Mouse (Mus musculus) thymus, postnatal 0 days (tissue): ENCODE results near the gene Ndufab1. TPM values are rescaled to one million over a fixed set of nuclear protein-coding genes. Genes with fewer than 3 reads are reported as not detected.
A peak's percentile ranks its signal among the peaks of the same experiment; 100 is the strongest.

ENCODE experiments used
- DNase-seq: peaks from one replicate; pipeline ENCODE4 v3.0.0-alpha.2; 2015; ENCODE audit warnings: low spot score
- polyA plus RNA-seq: library from polyadenylated mRNA; unstranded; fragments of >200 nt; fragmentation: Nextera tagmentation; extraction: Ambion mirVana; gene quantifications from 2 replicates; pipeline ENCODE4 v1.2.1, GENCODE M21; 2015

Ndufab1 gene
- 641 and 688 TPM in 2 replicates for polyA plus RNA-seq

DNA sequence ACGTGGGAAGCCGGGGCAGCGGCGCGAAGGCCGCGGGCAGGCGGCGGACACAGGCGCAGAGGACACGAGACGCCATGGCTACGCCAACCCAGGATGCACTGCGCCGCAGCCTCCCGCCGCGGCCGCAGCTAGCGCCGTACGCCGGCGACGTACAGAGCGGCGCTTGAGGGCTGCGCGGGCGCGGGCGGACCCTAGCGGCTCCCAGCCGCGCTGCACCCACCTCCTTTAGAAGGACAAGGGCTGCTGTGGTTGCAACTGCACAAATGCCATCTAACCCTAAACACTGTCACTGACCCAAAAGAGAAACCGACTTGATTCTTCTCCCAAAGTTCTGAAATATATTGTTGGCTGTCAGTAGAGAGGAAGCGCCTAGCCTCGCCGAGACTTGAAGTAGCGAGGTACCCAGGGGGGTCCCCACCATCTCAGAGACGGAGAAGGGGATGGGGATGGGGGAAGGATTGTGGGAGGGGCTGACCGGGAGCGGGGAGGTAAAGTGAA lies at the start of gene Ndufab1:
Ndufab1 (minus strand) TSS at position 140 of the 498 bp plus-strand sequence.
- peak; percentile 90 for DNase-seq

DNA sequence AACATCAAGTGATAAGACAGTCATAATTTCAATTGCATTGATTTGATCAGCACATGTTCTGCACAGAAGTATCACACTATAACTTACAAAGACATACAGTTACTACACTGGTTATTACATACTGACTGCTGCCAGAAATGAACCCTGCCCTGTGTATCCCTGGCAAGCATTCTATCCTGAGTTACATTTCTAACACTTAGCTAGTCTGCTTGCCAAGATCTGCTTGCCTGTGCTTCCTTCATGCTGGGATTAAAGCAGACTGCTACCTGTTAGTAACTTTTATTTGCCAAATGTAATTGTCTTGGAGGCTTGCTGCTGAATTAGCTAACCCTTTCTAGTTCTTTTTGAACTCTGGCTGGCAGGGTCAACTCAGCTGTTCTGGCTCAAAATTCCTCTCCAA lies 39.3 kb upstream of the Ndufab1 start:
- DNase-seq, result no peak

- no peak for DNase-seq
Observed at GRCm38 (mm10) chr7:122138190-122138589, 36.5 kb upstream of the Ndufab1 start.

GRCm38 (mm10) chr7:122137071-122137470 lies 35.4 kb upstream of the Ndufab1 start:
- no peak for DNase-seq

DNA sequence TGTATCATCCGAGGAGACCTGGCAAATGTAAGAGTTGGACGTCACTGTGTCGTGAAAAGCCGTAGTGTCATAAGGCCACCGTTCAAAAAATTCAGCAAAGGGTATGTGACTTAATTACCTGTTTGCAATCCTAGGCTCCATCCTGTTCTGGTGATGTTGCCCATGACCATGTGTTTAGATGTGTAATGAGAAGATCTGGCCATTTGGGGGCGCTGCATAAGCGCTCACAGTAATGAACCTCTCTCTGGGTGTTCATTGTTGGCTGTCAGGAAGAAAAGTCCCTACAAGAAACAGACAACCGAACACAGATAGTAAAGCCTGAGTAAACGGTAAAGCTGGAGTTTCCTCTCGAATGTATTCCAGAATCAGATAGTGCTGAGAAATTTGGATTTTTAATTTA lies 33.4 kb upstream of the Ndufab1 start:
- peak; percentile 25 for DNase-seq

- no peak for DNase-seq
Observed at GRCm38 (mm10) chr7:122133338-122133625, 31.6 kb upstream of the Ndufab1 start.

DNA sequence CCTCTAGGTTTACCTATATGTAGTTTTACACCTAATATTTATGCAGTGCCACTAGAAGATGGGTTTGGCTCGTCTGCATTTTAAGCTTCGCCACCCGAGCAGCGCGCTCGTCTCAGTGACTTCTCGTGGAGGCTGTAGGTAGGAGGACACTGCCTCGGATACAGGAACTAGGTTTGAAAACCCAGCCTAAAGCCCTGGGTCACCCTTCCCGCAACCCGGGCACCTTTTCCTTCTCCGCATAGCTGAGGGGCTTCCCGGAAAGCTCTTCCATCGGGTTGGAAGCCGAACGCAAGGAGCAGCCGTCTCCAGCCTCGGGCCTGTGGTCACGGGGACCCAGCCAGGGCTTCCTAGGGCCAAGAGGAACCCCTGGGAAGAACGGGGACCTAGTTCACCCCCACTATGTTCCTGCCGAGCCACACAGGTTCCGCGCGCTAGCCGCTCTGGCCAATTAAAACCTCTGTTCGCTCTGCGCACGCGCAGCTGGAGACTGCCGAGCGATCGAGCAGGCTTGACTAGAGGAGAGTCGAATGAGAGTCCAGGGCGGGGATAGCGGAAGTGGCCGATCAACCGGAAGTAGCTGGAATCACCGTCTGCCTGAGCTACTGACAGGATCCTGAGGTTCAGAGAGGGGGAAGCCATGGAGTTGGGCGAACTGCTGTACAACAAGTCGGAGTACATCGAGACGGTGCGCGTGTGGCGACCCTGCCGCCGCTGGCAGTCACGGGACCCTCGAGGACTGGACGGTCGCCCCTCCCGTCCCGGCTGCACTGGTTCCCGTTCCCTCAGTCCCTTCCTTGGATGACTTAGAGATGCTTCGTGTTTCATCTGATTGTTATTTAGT lies 31.0 kb upstream of the Ndufab1 start, which contains the start of the genes Palb2 and Dctn5:
Palb2 (minus strand) TSS at position 489 of the 841 bp plus-strand sequence.
Dctn5 (plus strand) TSS at position 545 of the 841 bp plus-strand sequence.
- peak; percentile 99 for DNase-seq

DNA sequence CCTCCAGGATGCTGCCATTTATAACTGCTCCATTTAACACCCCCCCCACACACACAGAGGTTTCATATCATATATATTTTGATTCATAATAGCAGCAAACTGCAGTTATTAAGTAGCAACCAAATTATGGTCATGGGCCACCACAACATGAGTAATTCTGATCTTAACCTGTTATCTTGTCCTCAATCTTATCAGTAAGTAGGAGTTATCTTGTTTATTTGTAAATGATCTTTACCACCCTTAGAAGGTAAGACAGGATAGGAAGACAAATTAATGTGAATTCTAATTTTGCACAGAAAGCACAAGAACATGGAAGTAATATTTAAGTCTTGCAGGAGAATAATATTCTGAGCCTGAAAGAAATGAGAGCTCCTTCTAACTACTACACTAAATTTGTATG lies 30.1 kb upstream of the Ndufab1 start:
- DNase-seq, result no peak

- no peak for DNase-seq
Observed at GRCm38 (mm10) chr7:122126946-122127345, 25.3 kb upstream of the Ndufab1 start.

- DNase-seq, result no peak
Observed at GRCm38 (mm10) chr7:122125636-122126035, 23.9 kb upstream of the Ndufab1 start.

DNA sequence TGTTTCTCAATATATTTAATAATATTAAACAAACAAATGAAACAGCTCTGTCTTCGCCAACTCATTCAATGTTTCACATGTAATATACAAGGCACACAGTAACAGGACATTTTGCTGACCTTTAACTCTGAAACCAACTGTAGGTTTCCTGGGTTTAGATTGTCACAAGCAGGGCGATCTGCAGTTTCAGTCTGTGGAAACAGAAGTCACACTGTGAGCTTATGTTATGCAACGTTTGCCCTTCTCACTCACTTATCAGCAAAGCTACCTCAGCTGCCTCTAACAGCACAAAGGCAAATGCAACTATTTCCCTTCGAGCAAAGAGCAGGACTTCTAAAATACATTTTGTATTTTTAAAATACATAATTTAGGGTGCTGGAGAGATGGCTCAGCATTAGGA lies 21.8 kb upstream of the Ndufab1 start:
- no peak for DNase-seq

DNA sequence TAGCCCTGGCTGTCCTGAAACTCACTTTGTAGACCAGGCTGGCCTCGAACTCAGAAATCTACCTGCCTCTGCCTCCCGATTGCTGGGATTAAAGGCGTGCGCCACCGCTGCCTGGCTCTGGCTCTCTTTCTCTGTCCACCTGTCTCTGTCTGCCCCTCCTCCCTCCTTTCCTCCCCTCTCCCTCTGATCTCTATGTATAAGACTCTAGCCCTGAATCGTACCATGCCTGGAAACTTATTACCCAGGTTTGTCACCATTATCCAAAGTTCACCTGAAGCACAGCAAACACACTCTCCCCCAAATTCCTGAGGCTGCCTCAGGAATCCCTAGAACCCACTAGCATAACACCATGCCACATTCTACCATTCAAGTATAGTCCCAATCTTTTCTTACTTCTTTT lies 6.5 kb upstream of the Ndufab1 start:
- no peak for DNase-seq

DNA sequence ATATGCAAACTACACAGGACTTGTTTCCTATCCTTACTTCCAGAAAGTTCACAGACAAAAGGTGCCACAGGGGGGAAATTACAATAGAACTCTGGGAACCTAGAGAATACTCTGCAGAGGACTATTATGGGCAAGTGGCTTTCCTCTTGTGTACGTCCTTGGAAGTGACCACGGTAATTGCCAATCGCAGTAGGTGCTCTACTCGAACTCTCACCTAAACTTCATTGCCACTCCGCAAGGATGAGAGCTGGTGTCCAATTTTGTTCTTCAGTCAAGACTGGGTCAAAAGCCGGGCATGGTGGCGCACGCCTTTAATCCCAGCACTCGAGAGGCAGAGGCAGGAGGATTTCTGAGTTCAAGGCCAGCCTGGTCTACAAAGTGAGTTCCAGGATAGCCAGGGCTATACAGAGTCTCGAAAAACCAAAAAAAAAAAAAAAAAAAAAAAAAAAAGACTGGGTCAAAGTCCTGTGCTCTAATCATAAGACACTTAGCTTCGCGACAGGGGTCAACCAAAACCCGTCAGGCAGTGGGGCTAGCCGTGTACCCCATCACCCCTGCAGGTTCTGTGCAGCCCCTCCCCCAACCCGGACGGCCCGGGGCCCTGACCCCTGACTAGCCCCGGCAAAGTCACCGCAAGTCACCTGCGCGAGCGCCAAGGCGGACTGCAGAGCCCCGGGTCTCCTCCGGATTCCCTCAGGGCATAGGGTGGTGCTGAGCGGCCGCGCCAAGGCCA lies 506 bp downstream of the Ndufab1 start:
- DNase-seq, result peak; percentile 36

GRCm38 (mm10) chr7:122099222-122099621 lies 2.5 kb downstream of the Ndufab1 start:
- DNase-seq, result peak; percentile 71

- DNase-seq, result no peak
Observed at GRCm38 (mm10) chr7:122098009-122098408, 3.7 kb downstream of the Ndufab1 start.

DNA sequence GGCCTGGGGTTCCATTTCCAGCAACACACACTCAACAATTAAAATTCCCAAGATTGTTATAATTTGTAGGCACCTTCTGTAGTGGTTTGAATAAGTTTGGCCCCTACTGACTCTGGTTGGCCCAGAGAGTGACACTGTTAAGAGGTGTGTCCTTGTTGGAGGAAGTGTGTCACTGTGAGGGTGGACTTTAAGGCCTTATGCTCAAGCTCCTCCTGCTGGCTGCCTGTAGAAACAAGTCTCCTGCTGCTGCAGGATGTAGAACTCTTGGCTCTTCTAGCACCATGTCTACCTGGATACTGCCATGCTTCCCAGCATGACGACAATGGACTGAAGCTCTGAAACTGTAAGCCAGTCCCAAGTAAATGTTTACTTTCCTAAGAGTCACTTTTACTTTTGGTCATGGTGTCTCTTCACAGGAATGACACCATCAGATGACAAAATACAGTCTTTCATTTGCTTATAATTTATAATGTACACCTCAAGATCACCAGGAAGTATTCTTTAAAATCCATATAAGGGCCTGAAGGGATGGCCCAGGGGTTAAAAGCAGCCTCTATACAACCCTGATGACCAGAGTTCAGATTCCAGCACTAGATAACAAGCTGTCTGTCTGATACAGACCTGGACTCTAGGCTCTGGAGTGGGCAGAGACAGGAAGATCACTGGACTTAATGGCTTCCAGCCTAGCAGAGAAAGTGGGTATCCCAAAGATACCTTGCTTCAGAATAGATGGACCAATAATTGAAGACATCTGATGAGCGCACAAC lies 6.9 kb downstream of the Ndufab1 start:
- DNase-seq, result peak; percentile 5

GRCm38 (mm10) chr7:122087195-122087982 lies 14.3 kb downstream of the Ndufab1 start:
- DNase-seq, result no peak

DNA sequence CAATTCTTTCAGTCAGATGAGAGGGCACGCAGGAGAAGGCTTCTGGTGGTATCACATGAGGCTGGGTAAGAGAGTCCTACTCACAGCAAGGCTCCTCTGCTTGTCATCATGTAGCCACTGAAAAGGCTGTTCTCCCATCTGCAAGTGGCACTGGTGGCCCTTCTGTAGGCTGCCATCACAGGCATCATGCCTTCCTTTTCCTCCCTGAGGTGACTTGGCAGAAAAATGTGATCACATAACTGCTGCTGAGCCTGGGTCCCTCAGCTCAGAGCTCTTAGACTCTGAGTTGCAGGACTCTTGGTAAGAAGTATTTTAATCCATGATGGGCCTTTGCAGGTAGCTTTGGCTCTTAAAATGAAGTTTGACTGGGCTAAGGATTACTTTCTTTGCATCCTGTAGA lies 20.6 kb downstream of the Ndufab1 start:
- no peak for DNase-seq

DNA sequence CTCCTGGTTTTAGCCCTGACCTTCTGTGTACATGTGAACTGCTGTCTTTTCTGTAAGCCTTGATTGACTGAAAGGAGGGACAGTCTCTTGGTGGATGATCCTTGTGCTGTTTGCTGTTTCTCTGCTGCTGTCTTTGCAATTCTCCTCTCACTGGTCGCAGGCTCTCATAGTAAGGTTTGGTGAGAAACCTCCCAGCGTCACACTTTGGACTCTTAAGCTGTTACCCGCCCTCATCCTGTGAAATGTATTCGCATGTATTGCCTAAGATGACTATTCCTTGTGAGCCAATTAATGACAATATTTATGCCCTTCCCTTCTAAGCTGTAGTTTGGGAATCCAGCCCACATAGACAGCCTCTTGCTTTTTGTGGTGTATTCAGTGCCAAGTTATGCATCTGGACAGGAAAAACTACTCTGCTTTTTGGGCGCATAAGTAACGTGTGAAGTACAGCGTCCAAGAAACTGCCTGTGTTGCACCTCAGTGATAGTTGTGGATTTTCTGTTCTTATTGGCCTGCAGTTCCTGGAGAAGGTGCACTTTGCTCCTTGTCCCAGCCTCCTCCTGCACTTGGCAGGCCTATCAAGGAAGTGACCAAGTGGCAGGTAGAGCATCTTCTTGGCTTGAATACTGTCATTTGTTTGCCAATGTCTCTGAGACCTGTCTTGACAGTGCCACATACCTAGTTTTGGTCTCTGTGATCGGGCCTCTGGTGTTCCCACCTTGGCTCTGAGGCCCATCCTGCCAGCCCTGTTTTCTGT lies 21.7 kb downstream of the Ndufab1 start:
- no peak for DNase-seq

- no peak for DNase-seq
Observed at GRCm38 (mm10) chr7:122074374-122074773, 27.3 kb downstream of the Ndufab1 start.
